Mouse (Mus musculus): ENCODE data around the gene Chst1.

DNA sequence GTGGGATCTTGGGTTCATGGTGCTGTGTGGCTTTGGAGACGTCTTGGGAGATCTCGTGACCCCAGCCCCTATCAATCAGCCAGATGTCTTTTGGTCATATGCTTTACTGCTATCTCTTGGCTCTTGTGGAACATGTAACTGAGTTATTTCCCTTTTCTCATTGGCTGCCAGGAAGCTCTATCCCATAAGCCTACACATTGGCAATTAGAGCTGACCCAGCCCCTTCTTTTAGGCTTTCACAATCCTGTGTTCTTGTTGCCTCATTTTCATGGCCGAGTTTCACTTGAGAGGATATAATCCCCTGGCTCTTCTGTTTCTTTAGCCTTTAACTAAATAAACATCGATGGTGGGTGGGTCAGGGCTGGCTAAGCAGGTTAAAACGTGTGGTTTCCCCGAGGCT is 7.6 kb downstream of the Chst1 start:
- TF ChIP-seq CTCF (IDR thresholded peaks at IDR 0.05): no peak
- TF ChIP-seq POLR2A (IDR thresholded peaks at IDR 0.05; ENCODE audit: insufficient read depth, low read depth, low read length): no peak
